ENCODE assay signal across 16 mouse cellular contexts in the genomic region with DNA sequence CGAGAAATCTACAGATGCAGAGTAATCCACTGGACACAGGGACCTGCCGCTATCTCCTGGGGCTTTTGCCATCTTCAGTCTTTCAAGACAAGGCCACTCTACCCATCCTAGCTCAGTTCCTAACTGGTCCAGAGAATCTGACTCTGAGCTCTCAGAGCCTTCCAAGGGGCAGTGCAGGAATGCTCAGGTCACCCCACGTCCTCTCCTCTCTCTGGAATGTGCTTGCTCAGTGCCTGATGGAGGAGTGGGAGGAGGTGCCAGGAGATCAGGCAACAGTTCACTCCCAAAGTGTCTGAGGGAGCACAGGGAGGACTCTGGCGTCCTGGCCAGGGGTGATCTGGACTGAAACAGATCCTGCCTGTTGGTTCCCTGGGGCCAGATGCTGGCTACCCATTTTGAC. TPM values are rescaled to one million over a fixed set of nuclear protein-coding genes. Genes with fewer than 3 reads are reported as not detected.
"Had no signal": no experiment of that assay in that cellular context is flagged by ENCODE, and none has a peak within 500 bp of the region (broad histone marks: within the 10 kb centered on the region; RNA-seq: fewer than 3 reads in every experiment).

No protein-coding gene starts in this region.

- DNase-seq: liver; lung, adult 18-20 months; lung, postnatal 4 days; midbrain, embryonic 14.5 days; right cerebral cortex, adult 18-20 months; right cerebral cortex, postnatal 25 days; thymus, postnatal 36 days had no signal

- H3K9ac ChIP-seq: limb, embryonic 12.5 days; liver, embryonic 14.5 days; neural tube, embryonic 15.5 days had no signal

- H3K9me3 ChIP-seq: limb, embryonic 12.5 days; midbrain, embryonic 10.5 days; neural tube, embryonic 15.5 days had no signal

- H3K4me3 ChIP-seq: layer of hippocampus, adult 2 months; limb, embryonic 12.5 days; midbrain, embryonic 10.5 days; myocyte; neural tube, embryonic 15.5 days had no signal

- ATAC-seq: intestine, embryonic 16.5 days had no signal

- H3K4me2 ChIP-seq: limb, embryonic 12.5 days; neural tube, embryonic 15.5 days had no signal

- H3K4me1 ChIP-seq: limb, embryonic 12.5 days; neural tube, embryonic 15.5 days had no signal

- H3K27me3 ChIP-seq: limb, embryonic 12.5 days; neural tube, embryonic 15.5 days had no signal

- H3K27ac ChIP-seq: layer of hippocampus, adult 2 months; limb, embryonic 12.5 days; liver, embryonic 14.5 days; midbrain, embryonic 10.5 days; neural tube, embryonic 15.5 days had no signal

- H3K36me3 ChIP-seq: limb, embryonic 12.5 days; midbrain, embryonic 10.5 days; neural tube, embryonic 15.5 days had no signal

RNA-seq across cellular contexts. Expression of a gene that starts 45.0 kb away (rescaled TPM):
- total RNA-seq: megakaryocyte, adult 5-6 weeks had no signal
- polyA plus RNA-seq: intestine, embryonic 16.5 days; liver, embryonic 14.5 days; midbrain, embryonic 10.5 days; myocyte; stomach, embryonic 16.5 days had no signal
